Mouse (Mus musculus): Measurements from ENCODE around the gene Gadl1.

GRCm38 (mm10) chr9:115931803-115932202 is 22.5 kb downstream of the Gadl1 start:
- peak in 2 of 3 experiments; percentile 31 to 36 for TF ChIP-seq MYOD1 (IDR thresholded peaks at IDR 0.05; ENCODE audit: control insufficient read depth in 1 of 3, insufficient read length in 2 of 3, low read depth in 2 of 3)
- TF ChIP-seq MAX (IDR thresholded peaks at IDR 0.05; ENCODE audit: low read depth), result no peak
- TF ChIP-seq SRF (IDR thresholded peaks at IDR 0.05; ENCODE audit: control insufficient read depth, insufficient read length, low read depth), result no peak
- TF ChIP-seq POLR2AphosphoS2 (IDR thresholded peaks at IDR 0.05; ENCODE audit: insufficient read length, low read depth), result no peak
- no peak for TF ChIP-seq E2F4 (IDR thresholded peaks at IDR 0.05; ENCODE audit: insufficient read depth)
- no peak for TF ChIP-seq POLR2A (IDR thresholded peaks at IDR 0.05; ENCODE audit: insufficient read length, low read depth)
- no peak for TF ChIP-seq TCF12 (IDR thresholded peaks at IDR 0.05; ENCODE audit: insufficient read depth, poor library complexity, severe bottlenecking)
- TF ChIP-seq USF1 (IDR thresholded peaks at IDR 0.05; ENCODE audit: low read depth), result no peak
